Mouse (Mus musculus): Measurements from ENCODE around the gene Atp6v1f.
A peak's percentile ranks its signal among the peaks of the same experiment; 100 is the strongest.

Atp6v1f gene

DNA sequence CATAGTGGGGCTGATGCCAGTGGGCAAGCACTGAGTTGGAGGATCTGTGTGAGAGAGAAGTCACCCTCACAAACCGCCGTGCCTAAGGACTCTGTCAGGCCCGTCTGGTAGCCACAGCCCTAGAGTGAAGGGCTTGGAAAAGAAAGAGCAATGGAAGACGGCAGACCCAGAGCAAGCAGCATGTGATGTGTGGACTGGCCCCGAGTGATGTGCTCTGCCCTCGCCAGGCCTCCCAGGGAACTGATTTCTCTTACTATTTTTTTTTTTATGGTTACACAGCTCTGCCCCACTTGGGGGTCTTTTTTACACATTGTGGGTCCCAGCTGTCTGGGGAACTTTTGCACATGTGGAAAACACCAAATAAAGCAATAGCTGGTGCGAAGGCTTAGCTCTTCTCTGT lies 6.0 kb upstream of the Atp6v1f start:
- DNase-seq (ENCODE audit: low spot score in 2 of 2): no peak

DNA sequence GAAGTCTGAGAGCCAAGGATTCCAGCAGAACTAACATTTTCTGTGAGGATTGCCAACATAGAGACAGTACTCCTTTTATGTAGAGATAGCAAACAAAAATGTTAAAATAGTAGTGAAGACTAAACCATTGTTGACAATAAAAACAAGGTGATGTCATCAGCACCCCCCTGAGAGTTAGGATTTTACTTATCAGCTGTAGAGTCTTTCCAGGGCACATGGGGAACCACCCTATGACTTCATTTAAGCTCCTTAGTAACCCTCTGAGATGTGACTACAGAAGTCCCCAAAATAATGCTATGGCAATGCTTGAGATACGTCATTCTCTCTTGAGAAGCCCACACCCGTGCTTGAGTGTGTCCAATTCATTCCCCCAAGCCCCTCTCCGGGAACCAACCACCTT lies 4.1 kb upstream of the Atp6v1f start:
- no peak for DNase-seq (ENCODE audit: low spot score in 2 of 2)

DNA sequence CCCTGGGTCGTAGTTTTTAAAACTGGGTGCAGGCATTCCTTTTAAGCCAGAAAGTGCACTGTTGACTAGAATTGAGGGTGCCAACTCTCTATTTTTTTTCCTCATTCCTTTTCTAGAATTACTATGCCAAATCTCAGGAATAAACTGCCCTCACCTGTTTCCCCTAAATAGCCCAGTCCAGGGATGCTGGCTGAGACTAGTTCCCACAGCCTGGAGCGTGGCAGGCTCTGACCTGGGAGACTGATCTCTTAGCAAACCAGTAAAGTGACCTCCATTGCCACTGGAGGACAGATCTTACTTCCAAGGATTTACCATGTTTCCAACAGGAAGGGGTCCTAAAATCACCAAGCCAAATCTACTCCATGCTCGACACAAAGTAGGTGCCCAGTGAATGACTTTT lies 1.3 kb downstream of the Atp6v1f start:
- DNase-seq (ENCODE audit: low spot score in 2 of 2): no peak

DNA sequence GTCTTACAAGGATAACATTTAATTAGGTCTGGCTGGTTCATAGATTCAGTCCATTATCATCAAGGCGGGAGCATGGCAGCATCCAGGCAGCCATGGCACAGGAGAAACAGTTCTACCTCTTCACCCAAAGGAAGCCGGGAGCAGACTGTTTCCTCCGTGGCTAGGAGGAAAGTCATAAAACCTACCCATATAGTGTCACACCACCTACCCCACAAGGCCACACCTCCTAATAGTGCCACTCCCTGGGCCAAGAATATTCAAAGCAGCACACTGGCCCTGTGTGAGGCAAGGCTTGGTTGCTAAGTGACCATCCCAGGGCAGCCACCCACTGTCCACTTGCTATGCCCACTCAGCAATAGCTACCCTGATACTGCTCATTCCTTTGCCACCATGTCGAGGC lies 3.6 kb downstream of the Atp6v1f start, which contains the start of gene Atp6v1fnb:
Atp6v1fnb (plus strand) TSS at position 301 of the 400 bp plus-strand sequence.
- no peak for DNase-seq (ENCODE audit: low spot score in 2 of 2)

DNA sequence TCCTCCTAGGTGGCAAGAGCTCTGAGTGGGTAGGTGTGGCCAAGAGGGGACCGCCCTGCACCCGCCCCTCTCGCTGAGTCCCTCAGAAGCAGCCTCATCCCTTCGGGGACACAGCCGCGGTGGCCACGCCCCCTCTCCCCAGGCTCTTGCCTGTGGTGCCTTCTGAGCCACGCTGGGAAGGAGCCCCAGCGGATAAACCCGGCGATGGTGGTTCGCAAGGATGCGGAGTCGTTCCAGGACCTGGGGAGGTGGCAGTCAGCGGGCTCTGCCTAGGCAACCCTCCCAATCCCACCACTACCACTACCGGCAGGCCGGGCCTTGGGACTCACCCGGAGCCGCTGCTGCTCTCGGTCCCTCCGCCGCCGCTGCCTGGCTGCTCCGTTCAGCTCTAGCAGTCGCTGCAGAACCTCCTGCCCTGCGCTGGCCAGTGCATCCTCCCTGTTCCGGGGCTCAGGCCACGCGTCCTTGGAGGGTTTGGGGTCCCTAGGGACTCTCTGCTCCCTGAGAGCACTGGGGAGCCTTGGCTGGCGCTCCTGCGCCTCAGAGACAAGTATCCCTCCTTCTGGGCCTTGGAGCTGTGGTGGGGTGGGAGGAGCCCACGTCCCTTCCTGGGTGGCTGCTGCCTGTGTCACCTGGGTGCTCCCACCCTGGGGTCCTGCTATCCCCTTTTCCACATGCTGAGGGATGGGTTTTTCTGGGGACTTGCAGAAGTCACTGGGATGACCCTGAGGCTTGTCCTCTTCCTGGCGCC lies 6.6 kb downstream of the Atp6v1f start:
- peak; percentile 73 to 74 for DNase-seq (ENCODE audit: low spot score in 2 of 2)

DNA sequence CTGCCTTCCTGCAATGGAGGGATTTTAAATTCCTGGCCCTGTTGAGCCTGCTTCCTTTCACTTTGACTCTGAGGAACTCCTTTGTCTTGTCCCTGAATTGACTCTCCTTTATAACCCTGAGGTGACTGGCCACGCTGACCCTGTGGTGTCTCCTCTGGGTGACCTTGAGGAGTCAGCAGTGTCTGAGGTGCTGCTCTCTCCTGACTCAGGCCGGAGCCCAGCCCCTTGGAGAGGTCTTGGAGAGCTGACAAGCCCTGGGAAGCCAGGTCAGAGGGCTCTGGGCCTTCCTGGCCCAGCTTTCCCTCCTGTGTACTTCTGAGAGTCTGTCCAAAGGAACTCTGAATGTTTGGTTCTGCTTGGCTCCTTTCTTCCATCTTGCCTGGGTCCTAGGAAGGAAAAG lies 7.2 kb downstream of the Atp6v1f start:
- no peak for DNase-seq (ENCODE audit: low spot score in 2 of 2)

DNA sequence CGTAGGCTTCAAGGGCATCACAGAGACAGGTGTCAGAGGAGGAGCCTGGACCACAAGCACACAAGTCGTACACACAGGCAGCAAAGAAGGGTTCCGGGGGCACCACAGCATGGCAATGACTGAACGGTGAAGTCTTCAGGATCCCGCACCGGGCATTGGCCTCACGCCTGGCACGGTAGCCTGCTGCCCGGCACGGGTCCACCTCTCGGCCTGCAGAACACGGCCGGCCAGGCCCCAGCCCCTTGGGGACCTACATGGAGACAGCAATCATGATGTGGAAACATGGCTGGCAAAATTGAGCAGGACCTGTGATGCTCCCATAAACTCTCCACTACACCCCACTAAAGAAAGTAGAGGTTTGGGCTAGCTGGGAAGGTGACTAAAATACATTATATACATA lies 15.2 kb downstream of the Atp6v1f start:
- no peak for DNase-seq (ENCODE audit: low spot score in 2 of 2)

DNA sequence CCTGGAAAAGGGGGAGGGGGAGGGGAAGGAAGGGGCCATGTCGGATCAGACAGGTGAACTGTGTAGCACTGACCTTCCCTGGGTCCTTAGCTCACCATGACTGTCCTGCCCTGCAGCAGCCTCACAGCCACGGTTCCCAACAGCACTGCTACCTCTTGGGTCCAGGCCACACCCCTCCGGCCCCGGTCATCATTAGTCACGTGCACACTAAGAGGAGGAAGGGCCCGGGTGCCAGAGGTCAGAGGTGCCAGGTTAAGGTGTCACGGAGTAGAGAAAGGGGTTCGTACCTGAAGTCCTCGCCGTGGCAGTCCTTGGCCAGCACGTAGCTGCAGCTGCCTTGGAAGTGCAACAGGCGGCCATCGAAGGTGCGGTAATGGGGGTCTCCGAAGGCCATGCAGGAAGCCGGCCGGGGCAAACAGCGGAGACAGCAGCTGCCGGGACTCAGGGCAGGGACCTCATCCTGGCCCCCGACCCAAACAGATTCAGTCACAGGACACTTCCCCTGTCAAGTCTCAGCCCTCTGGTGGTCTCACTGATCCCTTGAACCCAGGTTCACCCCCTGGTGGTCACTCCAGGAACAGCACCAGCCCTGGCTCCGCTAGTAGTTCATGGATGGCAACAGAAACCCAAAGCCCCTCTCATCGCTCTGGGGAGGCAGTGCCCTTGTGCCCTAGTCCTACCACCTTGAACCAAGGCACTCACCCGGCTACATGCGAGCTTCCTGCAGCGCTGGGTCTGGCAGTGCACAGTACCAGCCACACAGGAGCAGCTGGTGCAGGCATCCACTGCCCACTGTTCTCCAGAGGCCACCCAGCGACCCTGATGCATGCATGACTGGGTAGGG lies 17.4 kb downstream of the Atp6v1f start:
- DNase-seq (ENCODE audit: low spot score in 2 of 2): peak; percentile 37 to 43

DNA sequence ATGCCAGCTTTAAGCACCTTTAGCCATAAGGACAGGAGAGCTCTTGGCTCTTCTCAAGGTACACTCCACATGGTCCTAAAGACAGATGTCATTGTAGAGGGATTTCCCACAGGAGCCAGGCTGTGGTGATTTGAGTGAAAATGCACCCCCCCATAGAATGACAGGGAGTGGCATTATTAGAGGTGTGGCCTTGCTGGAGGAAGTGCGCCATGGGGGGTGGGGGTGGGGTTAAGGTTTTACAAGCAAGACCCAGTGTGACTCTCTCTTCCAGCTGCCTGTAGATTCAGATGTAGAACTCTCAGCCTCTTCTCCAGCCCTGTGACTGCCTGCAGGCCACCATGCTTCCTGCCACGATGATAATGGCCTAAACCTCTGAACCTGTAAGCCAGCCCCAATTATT lies 18.4 kb downstream of the Atp6v1f start:
- no peak for DNase-seq (ENCODE audit: low spot score in 2 of 2)

DNA sequence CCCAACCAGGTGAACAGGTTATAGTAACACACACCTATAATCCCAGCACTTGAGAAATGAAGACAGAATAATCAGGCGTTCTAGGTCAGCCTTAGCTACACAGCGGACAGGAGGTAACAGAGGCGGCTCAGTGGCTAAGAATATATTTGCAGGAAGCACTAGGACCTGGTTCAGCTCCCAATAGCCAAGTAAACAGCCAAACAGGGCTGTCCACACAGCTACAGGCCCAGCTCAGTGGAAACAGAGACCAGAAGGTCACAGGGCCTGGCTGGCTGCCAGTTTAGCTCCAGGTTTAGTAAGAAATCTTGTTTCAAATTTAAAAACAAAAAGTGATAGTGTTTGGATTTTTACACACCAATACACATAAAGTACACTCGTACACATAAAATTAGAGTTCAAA lies 26.6 kb downstream of the Atp6v1f start:
- no peak for DNase-seq (ENCODE audit: low spot score in 2 of 2)

DNA sequence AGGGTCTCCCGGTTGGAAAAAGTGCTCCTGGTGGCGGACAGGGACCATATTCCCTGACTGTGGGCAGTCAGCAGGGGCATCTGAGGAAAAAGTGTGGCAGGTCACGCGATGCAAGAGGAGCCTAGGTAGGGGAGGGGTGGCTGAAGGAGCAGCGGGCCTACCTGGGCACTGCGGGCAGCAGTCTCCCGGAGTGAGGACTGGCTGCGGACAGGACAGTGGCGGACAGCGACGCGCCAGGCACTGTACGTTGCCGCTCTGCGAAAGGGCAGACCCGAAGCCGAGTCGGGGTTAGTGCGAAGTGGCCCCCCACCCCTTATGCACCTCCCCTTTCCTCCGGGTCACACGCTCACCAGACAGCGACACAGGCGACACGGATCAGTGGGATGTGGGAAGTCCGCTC lies 28.8 kb downstream of the Atp6v1f start:
- DNase-seq (ENCODE audit: low spot score in 2 of 2): no peak

DNA sequence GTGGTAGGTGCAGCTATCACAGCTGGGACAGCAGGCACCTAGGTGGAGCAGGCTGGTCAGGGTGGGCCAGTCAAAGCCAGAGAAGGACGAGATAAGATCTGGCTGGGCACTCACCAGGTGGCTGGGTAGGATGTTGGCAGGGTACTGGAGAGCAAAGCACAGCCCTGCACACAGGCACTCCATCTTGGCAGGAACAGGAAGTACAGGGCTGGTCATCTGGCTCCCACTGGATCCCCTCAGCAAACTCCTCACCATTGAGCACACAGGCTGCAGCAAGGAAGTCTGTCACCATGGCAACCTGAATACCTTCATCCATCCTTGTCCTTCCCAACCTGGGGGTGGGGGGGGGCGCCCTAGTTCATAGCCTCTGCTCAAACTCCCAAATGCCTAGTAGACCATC lies 30.3 kb downstream of the Atp6v1f start:
- DNase-seq (ENCODE audit: low spot score in 2 of 2): no peak

DNA sequence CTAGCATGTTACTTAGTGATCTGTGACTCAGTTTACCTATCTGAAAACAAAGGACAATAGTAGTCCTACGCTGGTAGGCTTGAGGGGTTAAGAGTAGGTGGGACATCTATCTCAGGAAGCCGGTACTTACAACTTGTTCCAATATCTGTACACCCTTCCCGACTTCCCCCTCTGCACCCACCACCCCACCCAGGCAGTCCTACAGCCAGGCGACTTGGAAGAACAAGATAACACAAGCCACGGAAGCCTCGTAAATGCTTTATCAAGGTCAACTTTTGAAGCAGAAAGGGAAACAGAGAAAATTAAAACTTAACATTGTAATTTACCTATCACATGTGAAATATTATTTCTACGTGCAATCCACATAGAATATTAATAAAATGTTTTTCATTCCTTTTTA lies 32.7 kb downstream of the Atp6v1f start:
- no peak for DNase-seq (ENCODE audit: low spot score in 2 of 2)

DNA sequence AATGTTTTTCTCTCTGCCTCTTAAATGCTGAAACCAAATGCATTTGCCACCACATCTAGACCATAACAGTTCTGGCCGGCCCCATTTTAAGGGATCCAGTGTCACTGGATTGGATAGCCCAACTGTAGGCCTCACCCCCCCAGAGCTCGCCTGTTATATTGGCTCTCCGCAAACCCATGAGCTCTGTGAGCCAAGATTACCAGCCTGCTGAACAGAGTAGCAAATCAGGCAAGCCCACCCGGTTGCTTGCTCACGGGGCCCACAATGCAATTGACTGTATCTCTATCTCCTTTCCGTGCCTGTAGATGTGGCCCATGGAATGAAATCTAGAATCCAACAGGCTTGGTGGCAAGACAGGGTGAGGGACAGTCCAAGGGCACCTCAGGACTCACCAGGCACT lies 33.3 kb downstream of the Atp6v1f start:
- no peak for DNase-seq (ENCODE audit: low spot score in 2 of 2)

DNA sequence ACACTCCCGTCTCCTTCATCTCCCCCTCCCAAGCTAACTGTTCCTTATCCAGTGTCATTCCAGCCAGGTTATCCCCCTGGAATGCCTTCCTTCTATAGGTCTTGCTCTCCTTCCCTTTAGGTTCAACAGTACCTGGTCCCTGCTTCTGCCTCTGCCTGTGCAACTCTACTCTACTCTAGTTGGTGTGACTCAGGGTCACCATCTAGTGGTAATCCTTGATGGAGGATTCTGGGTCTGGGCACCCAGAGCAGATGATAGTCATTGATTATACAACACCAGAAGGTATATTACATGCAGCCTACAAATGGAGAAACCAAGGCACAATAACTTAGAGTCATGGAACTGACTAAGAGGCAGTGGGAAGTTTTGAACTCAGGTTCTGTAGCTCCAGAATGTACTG lies 34.1 kb downstream of the Atp6v1f start:
- DNase-seq (ENCODE audit: low spot score in 2 of 2): no peak

DNA sequence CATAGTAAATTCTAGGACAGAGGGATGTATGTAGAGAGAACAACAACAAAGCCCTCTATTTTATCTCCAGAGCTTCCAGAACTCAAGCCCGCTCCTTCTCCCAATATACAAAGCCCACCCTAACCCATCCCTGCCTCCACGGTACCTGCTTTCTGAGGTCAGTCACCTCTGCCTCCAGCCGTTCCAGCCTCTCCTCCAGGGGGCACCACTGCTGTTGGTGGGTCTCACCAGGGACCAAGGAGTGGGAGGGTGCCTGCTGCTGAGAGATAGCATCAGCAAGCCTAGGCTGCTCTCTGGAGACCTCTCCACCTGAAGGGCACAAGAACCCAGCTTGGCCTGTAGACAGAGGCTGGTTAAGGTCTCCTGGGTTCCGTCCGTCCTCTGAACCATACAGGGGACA lies 38.0 kb downstream of the Atp6v1f start:
- DNase-seq (ENCODE audit: low spot score in 2 of 2): no peak

DNA sequence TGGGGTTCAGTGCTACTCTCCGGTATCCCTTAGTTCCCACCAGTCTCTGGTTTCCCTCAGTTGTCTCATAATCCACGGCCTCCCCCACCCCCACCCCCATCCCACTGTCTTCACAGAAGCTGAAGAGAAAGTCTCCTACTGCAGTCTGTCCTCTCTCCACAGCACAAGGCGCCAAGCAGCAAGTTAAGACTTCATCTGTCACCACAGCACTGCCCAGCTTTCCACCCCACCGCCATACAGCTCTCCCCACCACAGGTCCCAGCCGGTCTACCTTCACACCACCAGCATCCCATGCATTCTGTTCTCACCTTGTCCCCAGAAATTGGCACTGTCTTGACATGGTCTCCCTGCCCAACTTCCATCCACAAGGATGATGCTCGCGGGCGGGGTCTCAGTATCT lies 39.3 kb downstream of the Atp6v1f start:
- no peak for DNase-seq (ENCODE audit: low spot score in 2 of 2)

DNA sequence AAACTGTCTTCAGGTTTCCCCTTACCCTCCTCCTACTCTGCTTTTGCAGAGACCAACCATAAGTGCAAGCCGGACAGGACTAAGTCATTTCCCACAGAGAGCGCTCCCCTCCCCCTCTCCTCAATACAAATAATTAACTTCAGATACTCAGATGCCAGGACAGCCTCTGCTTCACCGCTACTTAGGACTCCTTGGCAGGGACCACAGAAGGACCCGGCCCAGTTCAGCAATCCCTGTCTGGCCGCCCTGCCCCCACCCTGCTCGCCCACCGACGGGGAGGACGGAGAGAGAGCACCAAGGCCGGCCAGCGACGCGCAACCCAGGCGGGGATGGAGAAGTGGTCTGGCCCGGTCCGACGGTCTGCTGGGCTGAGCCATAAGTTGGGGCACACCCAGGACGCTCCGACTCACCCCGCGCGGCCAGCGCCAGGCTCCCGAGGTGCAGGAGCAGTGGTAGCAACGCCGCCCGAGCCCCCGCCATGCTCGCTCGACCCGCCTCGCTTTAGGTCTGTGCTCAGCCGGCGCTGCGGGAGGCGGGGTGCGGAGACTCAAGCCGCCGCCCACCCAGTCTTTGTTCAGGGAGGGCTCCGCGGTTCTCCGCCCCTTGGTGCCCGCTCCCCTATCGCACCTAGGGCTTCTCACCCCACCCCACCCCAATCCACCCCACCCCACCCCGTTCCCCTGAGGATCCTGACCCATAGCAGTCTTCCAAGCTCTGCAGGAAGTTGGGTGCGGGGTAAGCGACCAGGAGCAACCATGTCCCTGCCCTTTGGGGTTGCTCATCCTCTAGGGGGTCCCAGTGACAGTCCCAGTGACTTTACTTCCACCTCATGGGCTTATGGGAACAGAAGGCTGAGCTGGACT lies 40.2 kb downstream of the Atp6v1f start, which contains the start of gene Kcp:
Kcp (minus strand) TSS at position 506 of the 863 bp plus-strand sequence.
- no peak for DNase-seq (ENCODE audit: low spot score in 2 of 2)

DNA sequence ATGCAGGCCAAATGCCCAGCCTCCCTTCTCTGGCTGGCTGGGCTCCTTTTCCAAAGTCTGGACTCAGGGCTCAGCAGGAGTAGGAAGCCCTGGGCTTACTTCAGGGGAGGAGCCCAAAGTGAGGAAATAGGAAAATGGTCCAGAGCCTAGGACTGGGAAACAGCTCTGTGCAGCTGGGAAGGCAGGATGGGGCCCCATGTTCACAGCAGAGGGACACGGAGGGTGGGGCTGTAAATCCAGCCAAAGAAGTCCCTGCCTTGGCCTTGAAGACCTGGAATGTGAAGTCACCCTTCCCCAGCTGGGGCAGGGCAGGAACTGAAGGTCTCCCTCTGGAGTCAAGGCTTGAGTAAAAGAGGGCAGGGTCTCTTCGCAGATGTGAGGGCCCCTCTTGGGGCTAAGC lies 41.6 kb downstream of the Atp6v1f start:
- no peak for DNase-seq (ENCODE audit: low spot score in 2 of 2)

DNA sequence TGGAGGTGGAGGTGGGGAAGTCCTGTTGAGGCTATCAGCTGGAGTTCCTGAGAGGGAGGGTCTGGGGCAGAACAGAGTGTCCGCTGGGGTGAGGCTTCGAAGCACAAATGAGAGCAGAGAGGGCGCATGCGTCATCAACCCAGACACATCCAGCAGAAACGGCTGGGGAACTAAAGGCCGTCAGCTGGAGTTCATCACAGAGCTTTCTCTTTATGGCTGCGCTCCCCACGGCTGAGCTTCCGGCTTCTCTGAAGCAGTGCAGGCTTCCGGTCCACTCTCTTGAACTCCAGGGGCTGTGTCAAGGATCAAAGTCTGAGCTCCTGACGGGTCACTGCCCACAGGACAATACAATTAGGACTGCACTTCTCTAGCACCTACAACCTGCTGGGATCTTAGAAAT lies 45.8 kb downstream of the Atp6v1f start:
- peak in 1 of 2 experiments; percentile 44 for DNase-seq (ENCODE audit: low spot score in 2 of 2)

DNA sequence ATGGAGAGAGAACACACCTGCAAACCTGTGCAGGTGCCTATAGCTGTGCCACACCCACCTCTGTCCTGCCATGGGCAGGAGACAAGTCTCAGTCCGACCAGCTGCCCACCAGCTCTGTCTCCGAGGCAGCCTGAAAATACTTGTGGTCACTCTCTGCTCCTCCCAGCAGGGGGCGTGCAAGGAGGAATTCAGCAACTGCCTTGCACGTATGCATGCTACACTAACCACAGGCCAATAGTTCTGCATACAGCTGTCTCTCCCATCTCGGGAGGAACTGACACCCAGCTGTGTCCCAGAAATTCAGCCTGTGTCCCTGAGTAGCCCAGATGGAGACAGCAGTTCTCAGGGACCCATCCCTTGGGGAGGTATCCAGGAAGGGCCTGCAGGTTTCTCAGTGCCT lies 49.6 kb downstream of the Atp6v1f start:
- DNase-seq (ENCODE audit: low spot score in 2 of 2): peak; percentile 80 to 86

Measured in spleen, postnatal 36 days (tissue).